Mouse (Mus musculus) limb, embryonic 12.5 days (tissue): ENCODE results near the gene Daam1. TPM values are rescaled to one million over a fixed set of nuclear protein-coding genes. Genes with fewer than 3 reads are reported as not detected.

ENCODE experiments used
- ATAC-seq: fragments of 200-750 bp; cut with Nextera tagmentation; 2 replicates; pipeline ENCODE4 v1.8.0; 2017; ENCODE audit warnings: low read depth, moderate TSS enrichment; ENCODE audit not compliant: insufficient number of reproducible peaks, insufficient read depth, low FRiP score, low TSS enrichment
- H3K27ac ChIP-seq: fragments of 300-500 bp; sonication (generic); 2 replicates; pipeline ENCODE4 v1.5.1; 2016; ENCODE audit warnings: mild to moderate bottlenecking, moderate library complexity
- H3K27me3 ChIP-seq: fragments of 300-500 bp; sonication (generic); 2 replicates; pipeline ENCODE4 v1.6.1; 2016; ENCODE audit warnings: mild to moderate bottlenecking, moderate library complexity
- H3K36me3 ChIP-seq: fragments of 300-500 bp; sonication (generic); 2 replicates; pipeline ENCODE4 v1.6.1; 2016; ENCODE audit warnings: mild to moderate bottlenecking, moderate library complexity
- H3K4me1 ChIP-seq: fragments of 300-500 bp; sonication (generic); replicated peaks from 2 replicates; pipeline ENCODE4 v1.6.1; 2016
- H3K4me2 ChIP-seq: fragments of 300-500 bp; sonication (generic); 2 replicates; pipeline ENCODE4 v1.6.1; 2016; ENCODE audit warnings: mild to moderate bottlenecking, moderate library complexity
- H3K4me3 ChIP-seq: fragments of 300-500 bp; sonication (generic); replicated peaks from 2 replicates; pipeline ENCODE4 v1.5.1; 2016; ENCODE audit warnings: mild to moderate bottlenecking
- H3K9ac ChIP-seq: fragments of 300-500 bp; sonication (generic); replicated peaks from 2 replicates; pipeline ENCODE4 v1.6.1; 2016; ENCODE audit warnings: mild to moderate bottlenecking, moderate library complexity
- H3K9me3 ChIP-seq: fragments of 300-500 bp; sonication (generic); 2 replicates; pipeline ENCODE4 v1.6.1; 2016; ENCODE audit warnings: mild to moderate bottlenecking, moderate library complexity
- WGBS: fragments of 180-500 bp; shearing (Covaris S2); methylation state at CpG from one replicate; pipeline ENCODE4 v1.1.7; 2016; 5-methylcytosine and 5-hydroxymethylcytosine counted together
- polyA plus RNA-seq: library from polyadenylated mRNA; unstranded; fragments of >200 nt; fragmentation: Nextera tagmentation; extraction: Ambion mirVana; gene quantifications from 2 replicates; pipeline ENCODE4 v1.2.1, GENCODE M21; 2016

The Daam1 gene
- polyA plus RNA-seq, 1 experiment from 2014 or later, result 8.2 TPM

- ATAC-seq, result no peak
- no peak overlapping the region for H3K27ac ChIP-seq
- WGBS, result 65% methylated on average over 7 of the region's 7 CpGs
Measured at GRCm38 (mm10) chr12:71898666-71899520, 68.0 kb downstream of the Daam1 start.

GRCm38 (mm10) chr12:71899566-71899965, 68.7 kb downstream of the Daam1 start:
- Histone ChIP-seq H3K4me2 (no peak overlapping the region), H3K9me3 (no peaks in the 10 kb centered on the region), H3K4me1 (no peaks in the 10 kb centered on the region; the same call in 1 of the 2 replicates), H3K4me3 (no peak overlapping the region), H3K27me3 (no peaks in the 10 kb centered on the region), H3K36me3 (peaks cover 33% of the 10 kb centered on the region), H3K9ac (no peak overlapping the region), H3K27ac (no peak overlapping the region)
- ATAC-seq, result no peak
- 84% methylated on average over 4 of the region's 4 CpGs for WGBS

More at GRCm38 (mm10) chr12:71898666-71899520, 68.0 kb downstream of the Daam1 start:
- Histone ChIP-seq H3K4me2 (no peak overlapping the region), H3K27me3 (no peaks in the 10 kb centered on the region), H3K9ac (no peak overlapping the region), H3K36me3 (peaks cover 33% of the 10 kb centered on the region), H3K4me3 (no peak overlapping the region), H3K9me3 (no peaks in the 10 kb centered on the region), H3K4me1 (no peaks in the 10 kb centered on the region; the same call in 1 of the 2 replicates)

- no peaks in the 10 kb centered on the region for H3K9me3 ChIP-seq
- peaks cover 2% of the 10 kb centered on the region; the same call in 1 of the 2 replicates for H3K4me1 ChIP-seq
- H3K4me2 ChIP-seq, result no peak overlapping the region
- no peaks in the 10 kb centered on the region for H3K27me3 ChIP-seq
- WGBS, result 69% methylated on average over 7 of the region's 7 CpGs
- H3K4me3 ChIP-seq, result no peak overlapping the region
- H3K27ac ChIP-seq, result no peak overlapping the region
- ATAC-seq, result no peak
- peaks cover 28% of the 10 kb centered on the region for H3K36me3 ChIP-seq
- H3K9ac ChIP-seq, result no peak overlapping the region
Measured at GRCm38 (mm10) chr12:71901211-71901610, 70.3 kb downstream of the Daam1 start.

- WGBS, result 97% methylated on average over 6 of the region's 6 CpGs
- Histone ChIP-seq H3K4me1 (peaks cover 9% of the 10 kb centered on the region), H3K9ac (no peak overlapping the region), H3K36me3 (peaks cover 22% of the 10 kb centered on the region), H3K27me3 (no peaks in the 10 kb centered on the region), H3K27ac (no peak overlapping the region), H3K4me3 (no peak overlapping the region), H3K4me2 (no peak overlapping the region), H3K9me3 (no peaks in the 10 kb centered on the region)
- ATAC-seq, result no peak
Measured at GRCm38 (mm10) chr12:71901859-71902258, 71.0 kb downstream of the Daam1 start.

- ATAC-seq, result no peak
- Histone ChIP-seq H3K4me2 (no peak overlapping the region), H3K4me1 (peaks cover 13% of the 10 kb centered on the region), H3K9ac (no peak overlapping the region), H3K27ac (no peak overlapping the region), H3K9me3 (no peaks in the 10 kb centered on the region), H3K27me3 (no peaks in the 10 kb centered on the region), H3K36me3 (peaks cover 18% of the 10 kb centered on the region; the same call in 1 of the 2 replicates), H3K4me3 (no peak overlapping the region)
- 100% methylated on average over 1 of the region's 1 CpGs for WGBS
Measured at GRCm38 (mm10) chr12:71902317-71902716, 71.4 kb downstream of the Daam1 start.

- WGBS, result 90% methylated on average over 4 of the region's 4 CpGs
- Histone ChIP-seq H3K9ac (no peak overlapping the region), H3K27ac (no peak overlapping the region), H3K9me3 (no peaks in the 10 kb centered on the region), H3K4me3 (no peak overlapping the region), H3K4me1 (peaks cover 13% of the 10 kb centered on the region), H3K27me3 (no peaks in the 10 kb centered on the region), H3K36me3 (peaks cover 11% of the 10 kb centered on the region; the same call in 1 of the 2 replicates), H3K4me2 (no peak overlapping the region)
- ATAC-seq, result no peak
Measured at GRCm38 (mm10) chr12:71903218-71903617, 72.3 kb downstream of the Daam1 start.

- Histone ChIP-seq H3K27ac (no peak overlapping the region), H3K9ac (no peak overlapping the region), H3K4me3 (no peak overlapping the region), H3K27me3 (no peaks in the 10 kb centered on the region), H3K4me2 (no peak overlapping the region), H3K9me3 (no peaks in the 10 kb centered on the region), H3K36me3 (peaks cover 11% of the 10 kb centered on the region; the same call in 1 of the 2 replicates), H3K4me1 (peaks cover 13% of the 10 kb centered on the region)
- no peak for ATAC-seq
- 92% methylated on average over 4 of the region's 4 CpGs for WGBS
Measured at GRCm38 (mm10) chr12:71904310-71904709, 73.4 kb downstream of the Daam1 start.

- H3K9me3 ChIP-seq, result no peaks in the 10 kb centered on the region
- no peaks in the 10 kb centered on the region for H3K27me3 ChIP-seq
- H3K27ac ChIP-seq, result no peak overlapping the region
- ATAC-seq, result no peak
- peaks cover 11% of the 10 kb centered on the region; the same call in 1 of the 2 replicates for H3K36me3 ChIP-seq
- H3K4me2 ChIP-seq, result no peak overlapping the region
- no peak overlapping the region for H3K4me3 ChIP-seq
- WGBS, result 80% methylated on average over 4 of the region's 4 CpGs
- peaks cover 13% of the 10 kb centered on the region for H3K4me1 ChIP-seq
- H3K9ac ChIP-seq, result no peak overlapping the region
Measured at GRCm38 (mm10) chr12:71904926-71905325, 74.0 kb downstream of the Daam1 start.

GRCm38 (mm10) chr12:71905640-71906320, 74.9 kb downstream of the Daam1 start:
- H3K9me3 ChIP-seq, result no peaks in the 10 kb centered on the region
- no peaks in the 10 kb centered on the region for H3K27me3 ChIP-seq
- H3K36me3 ChIP-seq, result peaks cover 11% of the 10 kb centered on the region; the same call in 1 of the 2 replicates
- ATAC-seq, result no peak
- no peak overlapping the region for H3K4me3 ChIP-seq
- WGBS, result 91% methylated on average over 13 of the region's 13 CpGs
- no peak overlapping the region for H3K27ac ChIP-seq
- H3K9ac ChIP-seq, result no peak overlapping the region
- H3K4me2 ChIP-seq, result no peak overlapping the region
- peaks cover 15% of the 10 kb centered on the region for H3K4me1 ChIP-seq

GRCm38 (mm10) chr12:71906582-71907267, 75.8 kb downstream of the Daam1 start:
- Histone ChIP-seq H3K9ac (no peak overlapping the region), H3K27ac (no peak overlapping the region), H3K4me2 (no peak overlapping the region), H3K4me1 (peaks cover 15% of the 10 kb centered on the region), H3K36me3 (peaks cover 10% of the 10 kb centered on the region; the same call in 1 of the 2 replicates), H3K9me3 (no peaks in the 10 kb centered on the region), H3K27me3 (no peaks in the 10 kb centered on the region), H3K4me3 (no peak overlapping the region)
- ATAC-seq, result no peak
- WGBS, result 92% methylated on average over 12 of the region's 12 CpGs

- no peaks in the 10 kb centered on the region for H3K9me3 ChIP-seq
- H3K36me3 ChIP-seq, result no peaks in the 10 kb centered on the region
- H3K27me3 ChIP-seq, result no peaks in the 10 kb centered on the region
- 95% methylated on average over 5 of the region's 5 CpGs for WGBS
- no peak overlapping the region for H3K27ac ChIP-seq
- H3K4me3 ChIP-seq, result no peak overlapping the region
- no peak for ATAC-seq
- peaks cover 24% of the 10 kb centered on the region for H3K4me1 ChIP-seq
- no peak overlapping the region for H3K9ac ChIP-seq
- no peak overlapping the region for H3K4me2 ChIP-seq
Measured at GRCm38 (mm10) chr12:71908984-71909383, 78.1 kb downstream of the Daam1 start.
